Mouse (Mus musculus) megakaryocyte, embryonic 14.5 days (primary cell): ENCODE results near the gene Defb19.

ENCODE experiments used
- FLI1 ChIP-seq: IDR thresholded peaks from 2 replicates; pipeline ENCODE4 v1.6.1; 2012; ENCODE audit warnings: low read length, inconsistent platforms, mixed read lengths
- GATA1 ChIP-seq: IDR thresholded peaks from 3 replicates; pipeline ENCODE4 v1.6.1; 2012; ENCODE audit warnings: mixed read lengths, low read length, inconsistent platforms, borderline replicate concordance

DNA sequence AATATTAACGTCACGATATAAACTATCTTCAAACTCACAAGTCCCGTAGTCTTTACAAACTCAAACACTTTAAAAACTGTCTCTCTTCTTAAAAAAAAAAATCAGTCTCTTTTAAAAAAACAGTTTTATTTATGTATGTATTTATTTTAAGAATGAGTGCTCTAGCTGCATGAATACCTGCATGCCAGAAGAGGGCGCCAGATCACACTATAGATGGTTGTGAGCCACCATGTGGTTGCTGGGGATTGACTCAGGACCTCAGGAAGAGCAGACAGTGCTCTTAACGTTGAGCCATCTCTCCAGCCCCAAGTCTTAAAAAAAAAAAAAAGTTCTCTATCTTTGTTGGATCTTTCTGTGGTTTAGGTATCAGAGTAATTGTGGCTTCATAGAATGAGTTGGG is 37.3 kb upstream of the Defb19 start:
- no peak for TF ChIP-seq FLI1
- no peak for TF ChIP-seq GATA1
